Mouse (Mus musculus) cerebellum, adult 11 months (tissue): ENCODE measurements around the gene Atn1.
A peak's percentile ranks its signal among the peaks of the same experiment; 100 is the strongest.

ENCODE experiments used
- DNase-seq: peaks from one replicate; pipeline ENCODE4 v3.0.0; 2022

Gene Atn1

DNA sequence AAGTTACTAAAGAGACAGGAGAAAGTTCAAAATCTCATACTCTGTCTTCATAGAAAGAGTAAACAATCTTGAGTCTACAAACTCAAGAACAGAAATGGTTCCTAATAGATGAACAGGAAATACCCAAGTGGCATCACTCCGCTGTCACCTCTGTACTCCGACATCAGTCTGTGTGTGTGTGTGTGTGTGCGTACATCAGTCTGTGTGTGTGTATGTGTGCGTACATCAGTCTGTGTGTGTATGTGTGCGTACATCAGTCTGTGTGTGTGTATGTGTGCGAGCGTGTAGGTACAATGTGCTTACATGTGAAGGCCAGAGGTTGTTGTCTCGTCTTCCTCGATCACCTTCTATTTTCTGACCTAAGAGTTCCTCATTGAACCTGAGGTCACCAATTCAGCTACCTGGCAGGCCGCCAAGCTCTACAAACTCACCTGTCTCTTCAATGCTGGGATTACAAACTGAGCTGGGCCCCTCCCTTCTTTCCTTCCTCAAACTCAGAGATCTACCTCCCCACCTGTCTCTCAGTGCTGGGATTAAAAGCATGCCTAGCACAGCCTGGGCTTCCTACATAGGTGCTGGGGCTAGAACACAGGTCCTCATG lies 47.9 kb downstream of the Atn1 start:
- no peak for DNase-seq

DNA sequence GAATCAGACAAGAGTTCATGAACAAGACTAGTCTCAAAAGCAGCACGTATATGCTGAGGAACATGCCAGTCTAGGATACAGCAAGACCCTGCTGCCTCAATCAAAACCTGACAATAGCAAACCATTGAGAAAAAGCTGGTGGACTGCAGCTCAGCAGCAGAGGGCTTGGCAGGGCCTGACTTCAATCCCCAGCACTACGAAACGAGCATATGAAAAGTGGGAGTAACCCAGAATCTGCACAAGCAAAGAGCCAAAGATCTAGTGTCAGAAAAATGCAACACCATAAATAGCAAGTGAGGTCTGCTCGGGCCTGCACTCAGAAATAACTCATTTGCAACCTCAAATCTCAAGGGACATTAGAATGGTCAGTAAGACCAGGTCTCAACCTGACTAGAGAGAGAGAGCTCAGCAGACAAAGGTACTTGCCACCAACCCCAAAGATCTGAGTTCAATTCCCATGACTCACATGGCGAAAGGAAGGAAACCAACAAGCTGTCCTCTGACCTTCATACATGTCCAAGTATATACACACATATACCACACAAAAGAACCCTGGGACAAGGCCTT lies 50.2 kb downstream of the Atn1 start:
- DNase-seq: no peak

DNA sequence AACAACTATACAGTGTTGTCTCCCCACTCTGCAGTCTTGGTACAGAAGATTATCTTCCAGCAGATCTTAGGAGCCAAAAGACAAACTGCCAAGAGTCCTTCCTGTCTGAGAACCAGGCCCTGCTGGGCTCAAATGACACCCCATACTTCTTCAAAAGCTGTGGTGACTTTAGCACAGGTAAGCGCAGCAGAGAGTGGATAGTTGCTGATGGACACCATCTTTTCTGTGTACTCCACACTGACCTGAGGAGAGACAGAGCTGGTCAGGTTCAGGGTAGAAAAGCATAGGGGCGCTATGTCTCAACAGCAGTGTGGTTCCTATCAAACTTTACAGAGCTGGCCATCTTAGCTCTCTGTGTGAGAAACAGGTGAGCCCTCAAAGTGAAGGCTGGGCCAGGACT lies 51.9 kb downstream of the Atn1 start:
- DNase-seq: no peak

DNA sequence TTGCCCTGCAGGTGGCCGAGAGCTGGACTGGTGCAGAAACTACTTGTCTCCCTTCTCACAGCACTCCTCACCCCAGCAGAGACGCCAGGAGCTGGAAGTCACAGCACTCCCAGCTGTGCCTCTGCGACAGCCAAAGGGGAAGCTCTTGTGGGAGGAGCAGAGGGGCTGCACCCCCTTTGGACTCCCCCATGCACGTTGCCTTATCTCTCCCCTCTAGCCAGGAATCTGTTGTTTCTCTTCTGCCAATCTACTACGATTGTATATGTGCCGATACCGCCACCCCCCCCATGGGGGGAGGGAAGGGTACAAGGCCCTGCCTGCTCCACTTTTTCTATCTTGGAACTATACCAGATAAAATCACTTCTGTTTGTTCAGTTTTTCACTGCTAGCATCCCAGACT lies 52.5 kb downstream of the Atn1 start:
- no peak for DNase-seq

DNA sequence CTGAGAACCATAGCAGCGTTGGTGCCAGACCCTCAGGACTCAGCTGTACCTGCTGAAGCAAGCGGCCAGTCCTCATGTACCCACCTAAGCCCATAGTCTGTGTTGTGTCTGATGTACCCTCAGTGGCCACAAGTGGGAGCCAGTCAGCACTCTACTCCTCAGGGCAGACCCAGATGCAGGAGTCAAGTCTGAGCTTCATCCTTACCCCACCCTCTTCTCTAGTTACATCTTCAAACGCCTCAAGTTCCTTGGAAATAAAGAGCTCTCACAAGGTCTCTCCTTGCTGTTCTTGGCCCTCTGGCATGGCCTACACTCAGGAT lies 53.6 kb downstream of the Atn1 start:
- DNase-seq: peak; percentile 57

DNA sequence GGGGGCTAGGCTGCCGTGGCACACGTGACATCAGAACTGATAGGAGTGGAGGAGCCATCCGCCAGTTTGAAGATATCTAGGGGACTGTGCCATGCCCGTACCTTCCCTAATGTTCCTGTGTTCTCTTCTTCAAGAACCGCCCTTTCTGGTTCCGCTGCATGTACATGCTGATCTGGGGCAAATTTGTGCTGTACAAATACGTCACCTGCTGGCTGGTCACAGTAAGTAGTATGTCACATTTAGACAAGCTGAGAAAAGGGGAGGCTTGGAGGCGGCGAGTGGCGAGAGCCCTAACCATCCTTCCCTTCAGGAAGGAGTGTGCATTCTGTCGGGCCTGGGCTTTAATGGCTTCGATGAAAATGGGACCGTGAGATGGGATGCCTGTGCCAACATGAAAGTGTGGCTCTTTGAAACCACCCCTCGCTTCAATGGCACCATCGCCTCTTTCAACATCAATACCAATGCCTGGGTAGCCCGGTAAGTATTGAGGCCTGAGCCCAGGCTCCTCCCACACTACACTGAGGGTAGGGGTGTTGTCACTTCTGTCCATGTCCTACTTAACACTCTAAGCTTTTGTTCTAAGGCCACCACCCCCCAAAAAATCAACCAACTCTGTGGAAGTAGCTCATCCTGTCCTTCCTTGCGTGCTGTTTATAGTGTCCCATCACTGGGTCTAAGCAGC lies 54.1 kb downstream of the Atn1 start:
- DNase-seq: no peak

DNA sequence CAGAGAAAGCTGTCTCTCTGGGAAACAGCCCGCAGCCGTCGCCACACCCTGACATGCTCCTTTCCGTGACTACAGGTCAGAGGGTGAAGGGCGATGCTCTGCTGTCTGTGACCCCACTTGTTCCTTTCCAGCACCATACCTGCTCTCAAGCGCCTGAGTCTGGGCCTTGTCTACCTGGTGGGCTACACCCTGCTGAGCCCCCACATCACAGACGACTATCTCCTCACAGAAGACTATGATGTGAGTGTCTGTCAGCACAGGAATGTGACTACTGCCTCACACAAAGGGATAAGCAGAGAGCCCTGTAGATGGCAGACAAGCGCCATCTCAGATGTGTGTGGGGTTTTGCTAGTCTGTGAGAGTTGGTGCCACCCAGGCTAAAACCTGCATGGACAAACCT lies 55.0 kb downstream of the Atn1 start:
- no peak for DNase-seq

DNA sequence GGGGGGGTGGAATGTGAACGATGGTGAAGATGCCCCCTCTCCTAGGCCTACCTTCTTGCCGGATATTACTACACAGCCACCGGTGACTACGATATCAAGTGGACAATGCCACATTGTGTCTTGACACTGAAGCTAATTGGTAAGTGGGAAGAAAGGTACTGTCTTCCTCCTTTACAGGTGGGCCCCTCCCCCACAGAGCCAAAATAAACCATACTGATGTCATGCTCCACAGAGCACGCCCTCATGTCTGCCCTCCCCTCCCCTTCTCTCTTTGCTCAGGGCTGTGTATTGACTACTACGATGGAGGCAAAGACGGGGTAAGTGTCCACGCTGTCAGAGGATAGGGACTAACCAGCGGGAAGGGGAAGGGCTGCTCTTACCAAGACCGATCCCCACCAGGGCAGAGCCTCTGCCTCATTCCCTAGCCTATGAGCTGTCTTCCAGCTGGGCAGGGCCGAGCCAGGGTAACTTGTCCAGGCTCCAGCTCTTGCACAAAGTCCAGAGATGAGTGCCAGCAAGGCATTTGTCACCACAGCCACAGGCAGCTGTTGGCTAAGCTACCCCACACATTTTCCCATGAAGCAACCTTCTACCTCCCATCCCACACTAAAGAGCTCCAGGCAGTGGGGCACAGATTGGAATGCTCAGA lies 56.2 kb downstream of the Atn1 start:
- DNase-seq: no peak

DNA sequence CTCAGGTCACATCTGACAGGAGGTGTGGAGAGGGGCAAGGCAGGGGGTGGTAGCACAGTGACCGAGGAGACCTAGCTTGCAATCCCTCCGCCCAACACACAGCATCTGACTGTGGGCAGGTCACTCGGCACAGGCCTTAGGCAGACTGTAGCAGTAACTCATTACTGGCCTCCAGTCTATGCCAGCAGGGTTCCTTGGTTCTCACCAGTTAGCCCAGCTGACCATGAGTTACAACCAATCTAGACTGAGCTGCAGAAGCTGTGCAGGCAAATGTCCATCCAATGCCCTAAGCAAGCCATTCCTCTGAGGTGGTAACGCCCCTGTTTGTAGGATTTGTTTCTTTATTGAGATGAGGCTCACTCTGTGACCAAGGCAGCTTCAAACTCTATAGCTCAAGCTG lies 57.0 kb downstream of the Atn1 start:
- no peak for DNase-seq

DNA sequence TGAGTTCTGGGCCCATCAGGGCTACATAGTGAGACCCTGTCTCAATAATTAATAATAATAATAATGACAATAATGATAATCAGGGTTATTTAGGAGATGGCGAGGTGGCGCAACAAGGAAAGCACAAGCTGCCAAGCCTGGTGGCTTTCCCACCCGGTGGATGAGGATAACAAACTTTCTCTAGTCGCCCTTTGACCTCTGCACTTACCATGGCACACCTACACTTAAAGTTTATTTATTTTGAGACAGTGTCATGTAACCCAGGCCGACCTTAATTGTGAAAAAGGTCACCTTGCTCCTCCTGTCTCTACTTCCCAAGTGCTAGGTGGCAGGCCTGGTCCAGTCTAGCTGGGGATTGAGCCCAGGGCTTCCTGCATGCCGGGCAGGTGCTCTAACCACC lies 57.6 kb downstream of the Atn1 start:
- DNase-seq: no peak

DNA sequence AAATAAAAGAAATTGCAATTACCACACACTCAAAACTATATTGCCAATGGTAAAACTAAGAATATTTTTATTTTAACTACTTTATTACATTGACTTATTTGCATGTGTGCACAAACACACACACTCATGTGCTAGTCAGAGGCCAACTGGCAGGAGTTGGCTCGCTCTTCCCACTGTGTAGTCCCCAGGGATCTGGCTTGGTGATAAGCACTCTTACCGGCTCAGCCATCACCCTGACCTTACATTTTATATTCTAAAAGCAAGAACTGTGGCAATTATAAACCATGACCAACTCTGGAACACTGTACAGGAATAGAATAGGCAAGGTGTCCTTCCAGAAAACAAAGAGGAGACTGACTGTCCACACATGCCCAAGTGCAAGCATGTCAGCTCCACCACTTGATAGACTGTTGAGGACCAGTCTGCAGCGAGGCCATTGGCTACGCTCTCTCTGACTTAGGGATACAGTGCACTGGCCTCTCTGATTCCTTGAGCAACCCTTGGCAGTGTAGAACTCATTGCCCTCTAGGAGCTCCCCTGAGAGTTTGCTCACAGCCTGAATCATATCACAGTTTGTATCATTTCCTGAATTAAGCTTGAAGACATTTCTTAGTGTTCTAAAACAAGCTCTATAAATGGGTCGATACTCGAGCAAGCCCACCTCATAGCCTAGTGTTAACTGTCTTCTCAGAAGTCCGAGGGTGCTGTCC lies 59.7 kb downstream of the Atn1 start:
- DNase-seq: no peak

DNA sequence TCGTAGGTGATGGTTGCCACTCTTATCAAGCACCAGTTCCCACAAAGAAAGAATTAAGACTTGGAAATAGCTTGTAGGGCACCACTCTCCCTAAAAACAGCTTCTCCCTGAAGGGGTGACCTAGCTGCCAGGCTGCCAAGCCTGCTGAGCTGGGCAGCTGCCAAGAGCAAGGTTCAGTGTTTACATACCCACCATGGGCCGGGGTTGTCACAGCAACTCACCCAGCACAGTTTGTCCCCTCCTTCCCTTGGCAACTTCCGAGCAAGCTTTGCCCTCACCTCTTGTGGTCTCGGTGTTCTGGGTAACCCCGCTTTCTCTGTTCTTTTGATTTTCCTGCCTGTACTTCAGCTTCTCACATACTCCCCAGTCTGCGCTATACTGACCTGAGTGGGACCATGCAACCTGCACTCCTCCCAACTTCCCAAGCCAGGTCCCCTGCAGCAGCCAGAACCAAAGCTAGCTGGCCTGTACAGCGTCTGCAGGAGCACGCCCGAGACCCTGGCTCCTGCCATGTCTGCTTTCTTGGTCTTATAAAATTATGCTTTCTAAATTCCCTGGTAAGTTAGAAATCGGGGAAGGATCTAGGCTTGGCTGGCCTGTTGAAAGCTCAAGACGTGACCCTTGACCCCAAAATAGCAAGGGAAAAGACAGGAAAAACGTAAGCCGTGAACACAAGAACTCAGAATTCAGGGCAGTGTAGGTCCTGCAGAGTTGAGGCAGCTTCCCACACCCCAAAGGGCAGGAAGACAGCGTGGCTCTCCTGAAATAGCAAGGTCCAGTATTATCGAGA lies 62.0 kb downstream of the Atn1 start:
- peak; percentile 59 for DNase-seq

DNA sequence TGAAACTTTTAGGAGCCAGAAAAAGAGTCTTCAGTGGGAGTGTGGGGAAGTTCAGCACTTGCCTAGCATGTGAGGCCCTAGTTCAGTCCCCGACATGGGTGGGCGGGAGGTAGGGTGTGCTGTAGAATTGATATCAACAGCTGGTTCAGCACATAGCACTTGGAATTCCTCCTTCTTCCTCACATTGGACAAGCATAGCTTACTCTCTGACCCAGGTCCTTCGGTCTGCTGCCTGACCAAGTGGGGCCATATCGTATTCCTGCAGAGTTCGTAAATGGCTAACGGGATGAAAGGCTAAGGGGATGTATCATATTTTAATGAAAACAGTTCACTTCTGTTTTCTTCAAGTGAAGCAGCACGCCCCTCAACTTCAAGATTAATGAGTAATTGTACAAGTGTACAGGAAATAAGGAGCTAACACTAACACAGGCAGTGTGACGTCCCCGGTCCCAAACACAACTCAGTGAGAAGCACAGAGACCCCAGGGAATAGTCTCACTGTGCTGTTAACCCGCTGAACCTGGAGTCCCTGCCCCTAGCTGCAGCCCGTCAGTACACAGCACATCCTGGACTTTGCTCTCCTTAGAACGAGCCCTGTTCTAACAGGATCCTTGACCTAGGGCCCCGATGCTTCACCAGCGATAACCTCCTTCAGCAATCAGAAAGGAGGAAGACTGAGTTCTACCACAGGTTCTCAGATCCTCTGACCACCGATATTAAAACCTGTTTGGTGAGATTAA lies 62.9 kb downstream of the Atn1 start:
- DNase-seq: no peak
